Mouse (Mus musculus): ENCODE measurements around the gene 3110001I22Rik. TPM values are rescaled to one million over a fixed set of nuclear protein-coding genes. Genes with fewer than 3 reads are reported as not detected.
"Not testable (repeated sequence)": the region's sequence is repeated elsewhere in the genome, so short reads cannot be mapped to it uniquely, and the experiment has no call there.

Gene 3110001I22Rik
- 1 to 10 TPM; 9.2 to 9.4 TPM for polyA plus RNA-seq (2017; shearing (Covaris generic))

- peak; percentile 68 for ATAC-seq
These were observed at the start of gene 3110001I22Rik, which contains the start of gene Bfar for GRCm38 (mm10) chr16:13671685-13672385. TSS of gene 3110001I22Rik (plus strand) at chr16:13671929. TSS of gene Bfar (plus strand) at chr16:13671858.

GRCm38 (mm10) chr16:13628345-13628744, 43.4 kb upstream of the 3110001I22Rik start:
- no peak for ATAC-seq

GRCm38 (mm10) chr16:13638198-13638597, 33.5 kb upstream of the 3110001I22Rik start:
- ATAC-seq, result not testable (repeated sequence)

GRCm38 (mm10) chr16:13639508-13639907, 32.2 kb upstream of the 3110001I22Rik start:
- ATAC-seq, result no peak

- ATAC-seq, result no peak
These were observed 31.7 kb upstream of the 3110001I22Rik start for GRCm38 (mm10) chr16:13640064-13640463.

- ATAC-seq, result no peak
These were observed 27.3 kb upstream of the 3110001I22Rik start for GRCm38 (mm10) chr16:13644474-13644873.

- ATAC-seq, result no peak
These were observed 25.8 kb upstream of the 3110001I22Rik start for GRCm38 (mm10) chr16:13645930-13646329.

- ATAC-seq, result no peak
These were observed 12.8 kb upstream of the 3110001I22Rik start for GRCm38 (mm10) chr16:13658886-13659285.

GRCm38 (mm10) chr16:13660736-13661135, 11.0 kb upstream of the 3110001I22Rik start:
- no peak for ATAC-seq

GRCm38 (mm10) chr16:13667878-13668343, 3.8 kb upstream of the 3110001I22Rik start, which contains the start of gene Parn:
TSS of gene Parn (minus strand) at chr16:13668170.
- ATAC-seq, result peak; percentile 84

GRCm38 (mm10) chr16:13668402-13669108, 3.2 kb upstream of the 3110001I22Rik start:
- no peak for ATAC-seq

- ATAC-seq, result no peak
These were observed 2.4 kb upstream of the 3110001I22Rik start for GRCm38 (mm10) chr16:13669282-13669681.

- ATAC-seq, result not testable (repeated sequence)
These were observed 833 bp upstream of the 3110001I22Rik start for GRCm38 (mm10) chr16:13670896-13671295.

- peak; percentile 51 for ATAC-seq
These were observed 713 bp downstream of the 3110001I22Rik start for GRCm38 (mm10) chr16:13672386-13672898.

GRCm38 (mm10) chr16:13673114-13673513, 1.4 kb downstream of the 3110001I22Rik start:
- no peak for ATAC-seq

GRCm38 (mm10) chr16:13674511-13674910, 2.8 kb downstream of the 3110001I22Rik start:
- ATAC-seq, result no peak

- ATAC-seq, result no peak
These were observed 7.0 kb downstream of the 3110001I22Rik start for GRCm38 (mm10) chr16:13678601-13679319.

- ATAC-seq, result no peak
These were observed 27.3 kb downstream of the 3110001I22Rik start for GRCm38 (mm10) chr16:13698998-13699397.

- no peak for ATAC-seq
These were observed 30.5 kb downstream of the 3110001I22Rik start for GRCm38 (mm10) chr16:13702184-13702583.

GRCm38 (mm10) chr16:13704676-13705075, 32.9 kb downstream of the 3110001I22Rik start:
- ATAC-seq, result no peak

- ATAC-seq, result no peak
These were observed 43.2 kb downstream of the 3110001I22Rik start for GRCm38 (mm10) chr16:13714910-13715309.

- ATAC-seq, result no peak
These were observed 45.3 kb downstream of the 3110001I22Rik start for GRCm38 (mm10) chr16:13716821-13717553.

Data from activated CD4-positive, CD25-positive, alpha-beta regulatory T cell, adult 4 months (primary cell).